In genomic region chr8:46622446-46623270, GRCm38 (mm10) we compare ENCODE assay signal across 28 mouse cellular contexts. TPM values are rescaled to one million over a fixed set of nuclear protein-coding genes. Genes with fewer than 3 reads are reported as not detected.
DNase-seq lines count a peak whose midpoint lies in the region; ATAC-seq and TF ChIP-seq lines count a peak whose summit lies in the region.
"Had no signal": no experiment of that assay in that cellular context is flagged by ENCODE, and none has a peak within 500 bp of the region (broad histone marks: within the 10 kb centered on the region; RNA-seq: fewer than 3 reads in every experiment).

No protein-coding gene starts in this region.

- peaks cover 10% of the 10 kb centered on the region for H3K4me1 ChIP-seq in embryonic facial prominence, embryonic 14.5 days (ENCODE audit: control insufficient read depth, insufficient read depth, low read length)
- peaks cover 23% of the 10 kb centered on the region for H3K4me1 ChIP-seq in embryonic facial prominence, embryonic 10.5 days
- H3K4me1 ChIP-seq in kidney, postnatal 0 days (replicated peaks; ENCODE audit: insufficient read depth, low read length): no peaks in the 10 kb centered on the region
- H3K4me1 ChIP-seq in lung, postnatal 0 days (ENCODE audit: insufficient read depth, low read depth, low read length): peaks cover 4% of the 10 kb centered on the region; the same call in 1 of the 2 replicates
- no peaks in the 10 kb centered on the region; the same call in 1 of the 2 replicates for H3K4me1 ChIP-seq in stomach, postnatal 0 days (replicated peaks; ENCODE audit: control insufficient read depth, insufficient read depth)

- no peak for TF ChIP-seq EP300 in lung, postnatal 0 days (IDR thresholded peaks at IDR 0.05)
- no peak for TF ChIP-seq EP300 in stomach, postnatal 0 days (optimal IDR thresholded peaks at IDR 0.05)

- peak; percentile 78 for ATAC-seq in embryonic facial prominence, embryonic 14.5 days (ENCODE audit: low read depth)
- ATAC-seq in kidney, postnatal 0 days (replicated peaks; ENCODE audit: low FRiP score, low read depth): no peak
- peak; percentile 32 for ATAC-seq in lung, postnatal 0 days
- no peak; the same call in 1 of the 2 replicates for ATAC-seq in stomach, postnatal 0 days (ENCODE audit: low FRiP score, low TSS enrichment)

- H3K27ac ChIP-seq in embryonic facial prominence, embryonic 14.5 days (replicated peaks; ENCODE audit: low read depth, low read length): no peak overlapping the region
- H3K27ac ChIP-seq in embryonic facial prominence, embryonic 10.5 days (replicated peaks): no peak overlapping the region
- H3K27ac ChIP-seq in kidney, postnatal 0 days: no peak overlapping the region
- H3K27ac ChIP-seq in lung, postnatal 0 days (ENCODE audit: low read length): no peak overlapping the region
- H3K27ac ChIP-seq in stomach, postnatal 0 days (replicated peaks): no peak overlapping the region
- H3K27ac ChIP-seq: forebrain, embryonic 10.5 days; heart, adult 2 months; hindbrain, embryonic 14.5 days; limb, embryonic 13.5 days; liver, embryonic 13.5 days; neural tube, embryonic 12.5 days; stomach, embryonic 15.5 days had no signal

- H3K27me3 ChIP-seq in embryonic facial prominence, embryonic 14.5 days (replicated peaks; ENCODE audit: control insufficient read depth, insufficient read depth, low read length): no peaks in the 10 kb centered on the region
- H3K27me3 ChIP-seq in embryonic facial prominence, embryonic 10.5 days (replicated peaks; ENCODE audit: low read depth, poor library complexity, severe bottlenecking): no peaks in the 10 kb centered on the region
- H3K27me3 ChIP-seq in kidney, postnatal 0 days (ENCODE audit: insufficient read depth, low read length): no peaks in the 10 kb centered on the region
- H3K27me3 ChIP-seq in lung, postnatal 0 days (replicated peaks; ENCODE audit: insufficient read depth, low read length): no peaks in the 10 kb centered on the region
- H3K27me3 ChIP-seq in stomach, postnatal 0 days (ENCODE audit: control insufficient read depth, insufficient read depth, low read length): no peaks in the 10 kb centered on the region
- H3K27me3 ChIP-seq: limb, embryonic 13.5 days; liver, embryonic 13.5 days; megakaryocyte, embryonic 14.5 days; neural tube, embryonic 12.5 days; stomach, embryonic 15.5 days had no signal

- TF ChIP-seq CTCF in kidney, postnatal 0 days (IDR thresholded peaks at IDR 0.05; ENCODE audit: low read depth): no peak
- TF ChIP-seq CTCF in lung, postnatal 0 days (IDR thresholded peaks at IDR 0.05): peak; percentile 26; the same call in 1 of the 2 replicates
- 0 out of 2 replicates have a peak, but pooled peaks have one; percentile 4 for TF ChIP-seq CTCF in stomach, postnatal 0 days (IDR thresholded peaks at IDR 0.05; ENCODE audit: low read depth)

- H3K9ac ChIP-seq in embryonic facial prominence, embryonic 14.5 days (ENCODE audit: low read depth, low read length): no peak overlapping the region
- no peak overlapping the region for H3K9ac ChIP-seq in kidney, postnatal 0 days (ENCODE audit: low read depth, low read length)
- H3K9ac ChIP-seq in lung, postnatal 0 days (replicated peaks; ENCODE audit: low read depth): no peak overlapping the region
- H3K9ac ChIP-seq in stomach, postnatal 0 days (ENCODE audit: low read length): no peak overlapping the region
- H3K9ac ChIP-seq: hindbrain, embryonic 14.5 days; limb, embryonic 13.5 days; liver, embryonic 13.5 days; neural tube, embryonic 12.5 days; stomach, embryonic 15.5 days had no signal

- peak; percentile 80 for DNase-seq in embryonic facial prominence, embryonic 14.5 days (ENCODE audit: low spot score)
- DNase-seq in embryonic facial prominence, embryonic 10.5 days (ENCODE audit: low spot score): no peak
- peak; percentile 66 for DNase-seq in kidney, postnatal 0 days (ENCODE audit: low spot score)
- no peak for DNase-seq in kidney, postnatal 25 days
- peak; percentile 61 for DNase-seq in lung, postnatal 0 days (ENCODE audit: low spot score)
- DNase-seq in lung, postnatal 10 days: no peak
- no peak for DNase-seq in stomach, postnatal 0 days (ENCODE audit: low spot score)
- no peak for DNase-seq in adrenal gland, adult 2 months
- DNase-seq: adrenal gland, postnatal 14 days; cerebellum, adult 8-10 months; cerebellum, postnatal 36 days; gastrocnemius, postnatal 25 days; heart, adult 2 months; heart, postnatal 14 days; kidney, adult 2 months; kidney, postnatal 10 days; layer of hippocampus, postnatal 36 days; liver, embryonic 13.5 days; lung, adult 2 months; midbrain, embryonic 14.5 days; thymus, adult 2 months; thymus, postnatal 4 days had no signal

- no peak overlapping the region for H3K4me2 ChIP-seq in embryonic facial prominence, embryonic 14.5 days (ENCODE audit: low read depth, low read length)
- H3K4me2 ChIP-seq in kidney, postnatal 0 days (ENCODE audit: low read length): no peak overlapping the region
- no peak overlapping the region for H3K4me2 ChIP-seq in lung, postnatal 0 days (replicated peaks; ENCODE audit: low read depth, low read length)
- no peak overlapping the region for H3K4me2 ChIP-seq in stomach, postnatal 0 days (replicated peaks; ENCODE audit: low read depth)
- H3K4me2 ChIP-seq: hindbrain, embryonic 14.5 days; limb, embryonic 13.5 days; liver, embryonic 13.5 days; neural tube, embryonic 12.5 days; stomach, embryonic 15.5 days had no signal

- no peak overlapping the region for H3K4me3 ChIP-seq in embryonic facial prominence, embryonic 14.5 days (ENCODE audit: low read depth, low read length)
- no peak overlapping the region for H3K4me3 ChIP-seq in embryonic facial prominence, embryonic 10.5 days
- no peak overlapping the region for H3K4me3 ChIP-seq in kidney, postnatal 0 days (replicated peaks; ENCODE audit: low read depth, low read length)
- no peak overlapping the region for H3K4me3 ChIP-seq in lung, postnatal 0 days (ENCODE audit: low read depth, low read length)
- H3K4me3 ChIP-seq in stomach, postnatal 0 days (ENCODE audit: low read depth, low read length): no peak overlapping the region
- H3K4me3 ChIP-seq: forebrain, embryonic 10.5 days; heart, adult 2 months; limb, embryonic 13.5 days; liver, embryonic 13.5 days; megakaryocyte, embryonic 14.5 days; neural tube, embryonic 12.5 days; stomach, embryonic 15.5 days had no signal

- H3K36me3 ChIP-seq in embryonic facial prominence, embryonic 14.5 days (ENCODE audit: control insufficient read depth, insufficient read depth, low read length): no peaks in the 10 kb centered on the region
- peaks cover 26% of the 10 kb centered on the region for H3K36me3 ChIP-seq in embryonic facial prominence, embryonic 10.5 days (replicated peaks)
- H3K36me3 ChIP-seq in kidney, postnatal 0 days (ENCODE audit: insufficient read depth, low read length): no peaks in the 10 kb centered on the region
- H3K36me3 ChIP-seq in lung, postnatal 0 days (ENCODE audit: insufficient read depth, low read length): no peaks in the 10 kb centered on the region
- H3K36me3 ChIP-seq in stomach, postnatal 0 days (ENCODE audit: control insufficient read depth, insufficient read depth, low read length): no peaks in the 10 kb centered on the region
- H3K36me3 ChIP-seq: liver, embryonic 13.5 days; neural tube, embryonic 12.5 days; stomach, embryonic 15.5 days had no signal

- WGBS in embryonic facial prominence, embryonic 14.5 days: 56% methylated on average over 9 of the region's 9 CpGs
- WGBS in embryonic facial prominence, embryonic 10.5 days: 88% methylated on average over 9 of the region's 9 CpGs
- WGBS in kidney, postnatal 0 days: 68% methylated on average over 9 of the region's 9 CpGs
- WGBS in lung, postnatal 0 days: 65% methylated on average over 9 of the region's 9 CpGs
- 53% methylated on average over 9 of the region's 9 CpGs for WGBS in stomach, postnatal 0 days

- no peaks in the 10 kb centered on the region for H3K9me3 ChIP-seq in embryonic facial prominence, embryonic 14.5 days (ENCODE audit: control insufficient read depth, low read length)
- H3K9me3 ChIP-seq in embryonic facial prominence, embryonic 10.5 days: no peaks in the 10 kb centered on the region
- H3K9me3 ChIP-seq in kidney, postnatal 0 days (replicated peaks; ENCODE audit: low read length): no peaks in the 10 kb centered on the region
- H3K9me3 ChIP-seq in lung, postnatal 0 days (ENCODE audit: low read length): no peaks in the 10 kb centered on the region
- H3K9me3 ChIP-seq in stomach, postnatal 0 days (ENCODE audit: control insufficient read depth, low read length): no peaks in the 10 kb centered on the region
- H3K9me3 ChIP-seq: forebrain, embryonic 10.5 days; limb, embryonic 13.5 days; liver, embryonic 13.5 days; megakaryocyte, embryonic 14.5 days; neural tube, embryonic 12.5 days; stomach, embryonic 15.5 days had no signal

RNA-seq across cellular contexts. Expression of gene Casp3, which starts 5.6 kb away (rescaled TPM):
- 79.2 and 86.3 TPM in 2 replicates for polyA plus RNA-seq in embryonic facial prominence, embryonic 14.5 days (2014; fragmentation: Nextera tagmentation; extraction: Ambion mirVana)
- polyA plus RNA-seq in embryonic facial prominence, embryonic 10.5 days (2016; fragmentation: Nextera tagmentation; extraction: Ambion mirVana): 139 and 149 TPM in 2 replicates
- polyA plus RNA-seq in kidney, postnatal 0 days (2015; fragmentation: Nextera tagmentation; extraction: Ambion mirVana): 53.5 and 62.5 TPM in 2 replicates
- polyA plus RNA-seq in lung, postnatal 0 days (2015; fragmentation: Nextera tagmentation; extraction: Ambion mirVana): 27.4 and 27.6 TPM in 2 replicates
- 24.0 and 25.0 TPM in 2 replicates for polyA plus RNA-seq in stomach, postnatal 0 days (2015; fragmentation: Nextera tagmentation; extraction: Ambion mirVana)
- 10 to 100 TPM; 16.3 to 18.4 TPM for total RNA-seq in adrenal gland, adult 2 months (2021)
- 0.94 and 1.0 TPM in 2 replicates for polyA plus RNA-seq in adrenal gland, adult 2 months (2012; rRNA removed)

RNA-seq across cellular contexts. Expression of gene Primpol, which starts 5.6 kb away (rescaled TPM):
- polyA plus RNA-seq in embryonic facial prominence, embryonic 14.5 days (2014; fragmentation: Nextera tagmentation; extraction: Ambion mirVana): 10.0 and 16.5 TPM in 2 replicates
- 8.3 and 10.0 TPM in 2 replicates for polyA plus RNA-seq in embryonic facial prominence, embryonic 10.5 days (2016; fragmentation: Nextera tagmentation; extraction: Ambion mirVana)
- polyA plus RNA-seq in kidney, postnatal 0 days (2015; fragmentation: Nextera tagmentation; extraction: Ambion mirVana): 9.6 and 10.4 TPM in 2 replicates
- polyA plus RNA-seq in lung, postnatal 0 days (2015; fragmentation: Nextera tagmentation; extraction: Ambion mirVana): 3.7 and 4.8 TPM in 2 replicates
- 4.0 and 6.1 TPM in 2 replicates for polyA plus RNA-seq in stomach, postnatal 0 days (2015; fragmentation: Nextera tagmentation; extraction: Ambion mirVana)
- total RNA-seq in adrenal gland, adult 2 months (2021): 10 to 100 TPM; 12.2 to 16.7 TPM
- polyA plus RNA-seq in adrenal gland, adult 2 months (2012; rRNA removed): 0.52 and 0.68 TPM in 2 replicates

Comparison
In these comparisons a context has a peak if more than half of its experiments do, and no peak if none do; other contexts are left out.
1. DNase-seq: peak in embryonic facial prominence, embryonic 14.5 days (single experiment), kidney, postnatal 0 days (single experiment) and lung, postnatal 0 days (single experiment); none in embryonic facial prominence, embryonic 10.5 days (single experiment), kidney, postnatal 25 days (0 of 2), lung, postnatal 10 days (single experiment), stomach, postnatal 0 days (single experiment) and adrenal gland, adult 2 months (single experiment).
2. ATAC-seq: peak in embryonic facial prominence, embryonic 14.5 days (single experiment) and lung, postnatal 0 days (single experiment); none in kidney, postnatal 0 days (single experiment) and stomach, postnatal 0 days (single experiment).
3. RNA of gene Casp3, which starts 5.6 kb away (polyA plus RNA-seq): 139 to 149 TPM in embryonic facial prominence, embryonic 10.5 days, 79.2 to 86.3 TPM in embryonic facial prominence, embryonic 14.5 days, 53.5 to 62.5 TPM in kidney, postnatal 0 days, 27.4 to 27.6 TPM in lung, postnatal 0 days and 24.0 to 25.0 TPM in stomach, postnatal 0 days; 0.94 to 1.0 TPM in adrenal gland, adult 2 months; every median in the first group is over 10 times any median in the second.